Mouse (Mus musculus) left cerebral cortex, postnatal 14 days (tissue): Measurements from ENCODE around the gene Oasl1. TPM values are rescaled to one million over a fixed set of nuclear protein-coding genes. Genes with fewer than 3 reads are reported as not detected.

Experiments used
- DNase-seq, 2 experiments: peaks; one replicate each; pipeline ENCODE4 v3.0.0; 2021 to 2022; ENCODE audit warnings: low spot score in 2 of 2, mixed read lengths in 1 of 2
- intact Hi-C: fragments of 180-260 bp; cut with DNase I; formaldehyde crosslinking; loops from one replicate; pipeline ENCODE4 v1.15.1; 2025
- total RNA-seq, 2 experiments: library from RNA; stranded (reverse); gene quantifications; 2 replicates each; pipeline ENCODE4 v1.2.3; 2021

Oasl1 gene
- total RNA-seq, 2 experiments from 2014 or later = not detected

GRCm38 (mm10) chr5:114964315-114964966 lies 41.4 kb downstream of the Oasl1 start:
- intact Hi-C loops = no loop called here

GRCm38 (mm10) chr5:114964967-114965898 lies 42.2 kb downstream of the Oasl1 start:
- DNase-seq = no peak
- intact Hi-C loops = no loop called here

More at GRCm38 (mm10) chr5:114964315-114964966, 41.4 kb downstream of the Oasl1 start:
- no peak for DNase-seq

GRCm38 (mm10) chr5:114967523-114968268 lies 44.7 kb downstream of the Oasl1 start:
- DNase-seq = no peak
- intact Hi-C loops = no loop called here

- intact Hi-C loops = no loop called here
- no peak for DNase-seq
Observed at GRCm38 (mm10) chr5:114968651-114969050, 45.6 kb downstream of the Oasl1 start.

GRCm38 (mm10) chr5:114969064-114969463 lies 46.0 kb downstream of the Oasl1 start:
- DNase-seq = no peak

GRCm38 (mm10) chr5:114969609-114970215 lies 46.7 kb downstream of the Oasl1 start:
- intact Hi-C loops = loop anchor here (10.0 kb wide), 1 partner anchor 195 kb away; no protein-coding TSS in a partner anchor
- no peak for DNase-seq

More at GRCm38 (mm10) chr5:114969064-114969463, 46.0 kb downstream of the Oasl1 start:
- intact Hi-C loops = no loop called here

GRCm38 (mm10) chr5:114970824-114971227 lies 47.8 kb downstream of the Oasl1 start, which contains the start of gene Hnf1a:
TSS of gene Hnf1a (minus strand) at chr5:114971094.
- intact Hi-C loops = loop anchor here (10.0 kb wide), 1 partner anchor 194 kb away; no protein-coding TSS in a partner anchor
- no peak for DNase-seq

- no peak for DNase-seq
- intact Hi-C loops = loop anchor here (10.0 kb wide), 1 partner anchor 193 kb away; no protein-coding TSS in a partner anchor
Observed at GRCm38 (mm10) chr5:114972201-114972600, 49.2 kb downstream of the Oasl1 start.

- intact Hi-C loops = loop anchor here (10.0 kb wide), 1 partner anchor 192 kb away; no protein-coding TSS in a partner anchor
- no peak for DNase-seq
Observed at GRCm38 (mm10) chr5:114973131-114973530, 50.1 kb downstream of the Oasl1 start.

GRCm38 (mm10) chr5:114976935-114977334 lies 53.9 kb downstream of the Oasl1 start:
- intact Hi-C loops = loop anchor here (10.0 kb wide), 1 partner anchor 188 kb away; no protein-coding TSS in a partner anchor
- DNase-seq = no peak

GRCm38 (mm10) chr5:114978473-114978872 lies 55.4 kb downstream of the Oasl1 start:
- intact Hi-C loops = loop anchor here (2.0 to 10.0 kb wide), 3 partner anchors 98 to 258 kb away; no protein-coding TSS in a partner anchor
- peak; percentile 17 to 32 for DNase-seq

- peak; percentile 31 to 40 for DNase-seq
Observed at GRCm38 (mm10) chr5:114978888-114979249, 55.8 kb downstream of the Oasl1 start.

GRCm38 (mm10) chr5:114979250-114980121 lies 56.4 kb downstream of the Oasl1 start:
- peak; percentile 80 to 82 for DNase-seq
- intact Hi-C loops = loop anchor here (2.0 to 10.0 kb wide), 3 partner anchors 97 to 257 kb away; no protein-coding TSS in a partner anchor

More at GRCm38 (mm10) chr5:114978888-114979249, 55.8 kb downstream of the Oasl1 start:
- intact Hi-C loops = loop anchor here (2.0 to 10.0 kb wide), 3 partner anchors 98 to 258 kb away; no protein-coding TSS in a partner anchor

- intact Hi-C loops = no loop called here
- DNase-seq = no peak
Observed at GRCm38 (mm10) chr5:114980122-114980748, 57.2 kb downstream of the Oasl1 start.

- no peak for DNase-seq
- intact Hi-C loops = no loop called here
Observed at GRCm38 (mm10) chr5:114982001-114982400, 59.0 kb downstream of the Oasl1 start.

GRCm38 (mm10) chr5:114985074-114985473 lies 62.0 kb downstream of the Oasl1 start:
- intact Hi-C loops = no loop called here

More at GRCm38 (mm10) chr5:114985074-114985473, 62.0 kb downstream of the Oasl1 start:
- DNase-seq = no peak
